Mouse (Mus musculus) ES-Bruce4 (cell line): ENCODE measurements at regions not wholly inside any gene's neighbourhood (a gene's known extent, or its start where the extent isn't known, plus 50 kb on each side); places are given as distances from the start of the nearest gene placed in this dataset.

Experiments used
- CTCF ChIP-seq: IDR thresholded peaks from one replicate; pipeline ENCODE4 v1.8.1; 2011; ENCODE audit warnings: low read depth, low read length
- POLR2A ChIP-seq: IDR thresholded peaks from one replicate; pipeline ENCODE4 v1.8.1; 2011; ENCODE audit warnings: low read length; ENCODE audit not compliant: insufficient read depth

GRCm38 (mm10) chr1:177343949-177344348 lies 85.9 kb upstream of the Akt3 start:
- no peak for TF ChIP-seq POLR2A
- TF ChIP-seq CTCF: no peak
